Mouse (Mus musculus): Measurements from ENCODE around the gene Slfn4.
"Not testable (repeated sequence)": the region's sequence is repeated elsewhere in the genome, so short reads cannot be mapped to it uniquely, and the experiment has no call there.

Gene Slfn4

GRCm38 (mm10) chr11:83174948-83175539, at the start of gene Slfn4:
Gene Slfn4 (plus strand): TSS chr11:83175186.
- DNase-seq (ENCODE audit: extremely low spot score, low spot score), result no peak

- DNase-seq (ENCODE audit: extremely low spot score, low spot score), result not testable (repeated sequence)
Measured at GRCm38 (mm10) chr11:83125633-83126032, 49.4 kb upstream of the Slfn4 start.

GRCm38 (mm10) chr11:83137253-83137652, 37.7 kb upstream of the Slfn4 start:
- DNase-seq (ENCODE audit: extremely low spot score, low spot score), result not testable (repeated sequence)

GRCm38 (mm10) chr11:83148939-83149338, 26.0 kb upstream of the Slfn4 start:
- not testable (repeated sequence) for DNase-seq (ENCODE audit: extremely low spot score, low spot score)

- DNase-seq (ENCODE audit: extremely low spot score, low spot score), result no peak
Measured at GRCm38 (mm10) chr11:83191134-83191893, 16.3 kb downstream of the Slfn4 start, which contains the start of gene Slfn3. Gene Slfn3 (plus strand): TSS chr11:83191330.

- no peak for DNase-seq (ENCODE audit: extremely low spot score, low spot score)
Measured at GRCm38 (mm10) chr11:83192001-83192400, 17.0 kb downstream of the Slfn4 start.

GRCm38 (mm10) chr11:83205002-83205401, 30.0 kb downstream of the Slfn4 start:
- no peak for DNase-seq (ENCODE audit: extremely low spot score, low spot score)

- DNase-seq (ENCODE audit: extremely low spot score, low spot score), result no peak
Measured at GRCm38 (mm10) chr11:83216119-83216518, 41.1 kb downstream of the Slfn4 start.

- DNase-seq (ENCODE audit: extremely low spot score, low spot score), result no peak
Measured at GRCm38 (mm10) chr11:83221328-83221877, 46.4 kb downstream of the Slfn4 start.

- DNase-seq (ENCODE audit: extremely low spot score, low spot score), result no peak
Measured at GRCm38 (mm10) chr11:83223367-83223766, 48.4 kb downstream of the Slfn4 start.

- DNase-seq (ENCODE audit: extremely low spot score, low spot score), result not testable (repeated sequence)
Measured at GRCm38 (mm10) chr11:83223793-83224192, 48.8 kb downstream of the Slfn4 start.

- DNase-seq (ENCODE audit: extremely low spot score, low spot score), result no peak
Measured at GRCm38 (mm10) chr11:83224217-83224616, 49.2 kb downstream of the Slfn4 start.

- no peak for DNase-seq (ENCODE audit: extremely low spot score, low spot score)
Measured at GRCm38 (mm10) chr11:83224750-83225149, 49.8 kb downstream of the Slfn4 start.

GRCm38 (mm10) chr11:83225371-83225960, 50.5 kb downstream of the Slfn4 start:
- no peak for DNase-seq (ENCODE audit: extremely low spot score, low spot score)

GRCm38 (mm10) chr11:83227926-83228723, 53.1 kb downstream of the Slfn4 start:
- DNase-seq (ENCODE audit: extremely low spot score, low spot score), result no peak

GRCm38 (mm10) chr11:83230966-83231365, 56.0 kb downstream of the Slfn4 start:
- no peak for DNase-seq (ENCODE audit: extremely low spot score, low spot score)

GRCm38 (mm10) chr11:83233621-83234020, 58.6 kb downstream of the Slfn4 start:
- DNase-seq (ENCODE audit: extremely low spot score, low spot score), result not testable (repeated sequence)

- not testable (repeated sequence) for DNase-seq (ENCODE audit: extremely low spot score, low spot score)
Measured at GRCm38 (mm10) chr11:83237390-83237789, 62.4 kb downstream of the Slfn4 start.

- no peak for DNase-seq (ENCODE audit: extremely low spot score, low spot score)
Measured at GRCm38 (mm10) chr11:83238389-83238788, 63.4 kb downstream of the Slfn4 start.

GRCm38 (mm10) chr11:83239811-83240210, 64.8 kb downstream of the Slfn4 start:
- DNase-seq (ENCODE audit: extremely low spot score, low spot score), result no peak
